Mouse (Mus musculus): ENCODE results near the gene Bsx.

GRCm38 (mm10) chr9:40858461-40859160, 15.3 kb upstream of the Bsx start:
- TF ChIP-seq CTCF (conservative IDR thresholded peaks at IDR 0.05; ENCODE audit: low read length) (no peak), NANOG (IDR thresholded peaks at IDR 0.05; ENCODE audit: borderline replicate concordance, low read length) (no peak)
